Mouse (Mus musculus) frontal cortex, postnatal 25 days (tissue): ENCODE results near the gene Gm20747.
"Not testable (repeated sequence)": the region's sequence is repeated elsewhere in the genome, so short reads cannot be mapped to it uniquely, and the experiment has no call there.

ENCODE experiments used
- DNase-seq, 2 experiments: peaks; one replicate each; pipeline ENCODE4 v3.0.0; 2022; ENCODE audit warnings: low spot score in 2 of 2

The Gm20747 gene

DNA sequence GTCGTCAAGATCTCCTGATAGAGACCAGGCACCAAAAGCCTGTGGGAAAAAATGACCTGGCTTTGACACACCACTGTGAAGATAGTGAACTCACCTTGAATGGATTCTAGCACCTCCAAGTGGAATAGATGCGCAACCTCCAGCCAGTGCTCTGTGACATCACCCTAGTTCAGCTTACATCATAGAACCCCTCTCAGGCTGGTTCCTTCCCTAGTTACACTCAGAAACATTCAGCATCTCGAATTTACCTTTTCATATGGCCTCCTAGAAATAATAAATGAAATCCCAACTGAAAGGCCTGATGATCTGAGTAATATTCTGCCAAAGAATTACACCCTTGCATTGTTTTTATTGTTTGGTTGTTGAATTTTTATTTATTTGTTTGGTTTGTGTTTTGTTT is at the start of gene Gm20747:
Gm20747 (minus strand) TSS at position 101 of the 400 bp plus-strand sequence.
- DNase-seq, result not testable (repeated sequence)
